Mouse (Mus musculus) olfactory bulb, adult 2 months (tissue): Measurements from ENCODE around the gene Krt88.

Experiments used
- CTCF ChIP-seq: fragments of 200-500 bp; IDR thresholded peaks from 2 replicates; pipeline ENCODE4 v1.5.1; 2012; ENCODE audit warnings: low read depth, mild to moderate bottlenecking, low read length, moderate library complexity; ENCODE audit not compliant: insufficient read depth
- POLR2A ChIP-seq: fragments of 200-500 bp; IDR thresholded peaks from 2 replicates; pipeline ENCODE4 v1.6.1; 2012; ENCODE audit warnings: mild to moderate bottlenecking, low read depth, low read length, moderate library complexity; ENCODE audit not compliant: insufficient read depth

- TF ChIP-seq POLR2A (no peak), CTCF (no peak)
Observed at GRCm38 (mm10) chr15:101438555-101438954, 9.0 kb upstream of the Krt88 start, which contains the start of gene Krt87.
